Comparison of ENCODE assay signal across 8 mouse cellular contexts in genomic region chr3:97888168-97888901, GRCm38 (mm10). TPM values are rescaled to one million over a fixed set of nuclear protein-coding genes. Genes with fewer than 3 reads are reported as not detected.
A peak's percentile ranks its signal among the peaks of the same experiment; 100 is the strongest.
DNase-seq lines count a peak whose midpoint lies in the region; ATAC-seq lines count a peak whose summit lies in the region.

Gene Pde4dip, minus strand, starts transcription at chr3:97888707.

- no peaks in the 10 kb centered on the region for H3K4me1 ChIP-seq in intestine, embryonic 14.5 days (replicated peaks; ENCODE audit: control insufficient read depth, insufficient read depth, low read length)
- peaks cover 4% of the 10 kb centered on the region; the same call in 1 of the 2 replicates for H3K4me1 ChIP-seq in liver, embryonic 11.5 days (replicated peaks; ENCODE audit: control insufficient read depth, insufficient read depth, low read length)

- H3K4me2 ChIP-seq in intestine, embryonic 14.5 days (ENCODE audit: low read length): peak within 1 kb of the TSS; percentile 59
- peak within 1 kb of the TSS; percentile 63 for H3K4me2 ChIP-seq in liver, embryonic 11.5 days

- WGBS in intestine, embryonic 14.5 days: 5% methylated on average over 44 of the region's 44 CpGs
- WGBS in liver, embryonic 11.5 days: 2% methylated on average over 44 of the region's 44 CpGs

- peak within 1 kb of the TSS; percentile 34 for H3K4me3 ChIP-seq in intestine, embryonic 14.5 days (ENCODE audit: low read depth, low read length)
- peak within 1 kb of the TSS; percentile 48 for H3K4me3 ChIP-seq in liver, embryonic 11.5 days (ENCODE audit: low read depth, low read length)

- peak; percentile 14 for DNase-seq in urinary bladder, postnatal 14 days (ENCODE audit: low spot score)
- DNase-seq in urinary bladder, postnatal 10 days (ENCODE audit: low spot score): no peak
- DNase-seq in cerebellum, postnatal 4 days (ENCODE audit: low spot score in 2 of 2): peak; percentile 42 to 77
- DNase-seq in gastrocnemius, postnatal 10 days: peak; percentile 39
- DNase-seq in intestine, embryonic 14.5 days (ENCODE audit: low spot score): peak; percentile 64
- DNase-seq in liver, embryonic 11.5 days (ENCODE audit: low spot score): no peak
- DNase-seq in right cerebral cortex, postnatal 10 days (ENCODE audit: low spot score in 2 of 2): peak; percentile 83 to 84
- DNase-seq in thymus, postnatal 14 days: no peak

- peak within 1 kb of the TSS; percentile 2; the same call in 1 of the 2 replicates for H3K9ac ChIP-seq in intestine, embryonic 14.5 days (ENCODE audit: low read length)
- no peak within 1 kb of the TSS for H3K9ac ChIP-seq in liver, embryonic 11.5 days (ENCODE audit: low read depth, low read length)

- 0 out of 2 replicates have a peak, but pooled peaks have one; percentile 43 for ATAC-seq in intestine, embryonic 14.5 days (replicated peaks; ENCODE audit: low FRiP score, low TSS enrichment, low read depth)
- no peak for ATAC-seq in liver, embryonic 11.5 days (replicated peaks; ENCODE audit: low FRiP score)

- H3K27ac ChIP-seq in intestine, embryonic 14.5 days (ENCODE audit: low read depth): no peak within 1 kb of the TSS
- H3K27ac ChIP-seq in liver, embryonic 11.5 days (ENCODE audit: low read depth, low read length): no peak within 1 kb of the TSS

- no peaks in the 10 kb centered on the region for H3K36me3 ChIP-seq in intestine, embryonic 14.5 days (ENCODE audit: control insufficient read depth, insufficient read depth, low read length)
- no peaks in the 10 kb centered on the region for H3K36me3 ChIP-seq in liver, embryonic 11.5 days (ENCODE audit: control insufficient read depth, insufficient read depth, low read length)

- peaks cover 36% of the 10 kb centered on the region for H3K27me3 ChIP-seq in intestine, embryonic 14.5 days (replicated peaks; ENCODE audit: control insufficient read depth, insufficient read depth, low read length)
- H3K27me3 ChIP-seq in liver, embryonic 11.5 days (replicated peaks; ENCODE audit: control insufficient read depth, insufficient read depth, low read length): peaks cover 27% of the 10 kb centered on the region

- no peaks in the 10 kb centered on the region for H3K9me3 ChIP-seq in intestine, embryonic 14.5 days (ENCODE audit: control insufficient read depth, low read length)
- H3K9me3 ChIP-seq in liver, embryonic 11.5 days (ENCODE audit: control insufficient read depth, low read length): no peaks in the 10 kb centered on the region

RNA-seq across cellular contexts. Expression of gene Pde4dip, which starts in this region (rescaled TPM):
- 1,000 to 10,000 TPM; 1,278 to 1,422 TPM for total RNA-seq in gastrocnemius, postnatal 10 days (2021)
- polyA plus RNA-seq in intestine, embryonic 14.5 days (2014; fragmentation: Nextera tagmentation; extraction: Ambion mirVana): 33.2 and 35.6 TPM in 2 replicates
- 16.8 and 16.9 TPM in 2 replicates for polyA plus RNA-seq in liver, embryonic 11.5 days (2014; fragmentation: Nextera tagmentation; extraction: Ambion mirVana)

Comparison
In these comparisons a context has a peak if more than half of its experiments do, and no peak if none do; other contexts are left out.
1. DNase-seq: peak in urinary bladder, postnatal 14 days (single experiment), cerebellum, postnatal 4 days (2 of 2), gastrocnemius, postnatal 10 days (single experiment), intestine, embryonic 14.5 days (single experiment) and right cerebral cortex, postnatal 10 days (2 of 2); none in urinary bladder, postnatal 10 days (single experiment), liver, embryonic 11.5 days (single experiment) and thymus, postnatal 14 days (single experiment).